Mouse (Mus musculus): ENCODE data around the gene Rhebl1.

Rhebl1 gene

GRCm38 (mm10) chr15:98849956-98850600 is 44.3 kb downstream of the Rhebl1 start:
- DNase-seq (ENCODE audit: low spot score), result no peak

GRCm38 (mm10) chr15:98849165-98849564 is 45.2 kb downstream of the Rhebl1 start:
- DNase-seq (ENCODE audit: low spot score), result no peak

- no peak for DNase-seq (ENCODE audit: low spot score)
These were observed 48.2 kb downstream of the Rhebl1 start for GRCm38 (mm10) chr15:98846140-98846539.

- no peak for DNase-seq (ENCODE audit: low spot score)
These were observed 49.2 kb downstream of the Rhebl1 start for GRCm38 (mm10) chr15:98845149-98845548.

GRCm38 (mm10) chr15:98843595-98844223 is 50.6 kb downstream of the Rhebl1 start:
- no peak for DNase-seq (ENCODE audit: low spot score)

GRCm38 (mm10) chr15:98839671-98840585 is 54.4 kb downstream of the Rhebl1 start:
- DNase-seq (ENCODE audit: low spot score), result no peak

GRCm38 (mm10) chr15:98839161-98839560 is 55.2 kb downstream of the Rhebl1 start:
- no peak for DNase-seq (ENCODE audit: low spot score)

- no peak for DNase-seq (ENCODE audit: low spot score)
These were observed 56.6 kb downstream of the Rhebl1 start for GRCm38 (mm10) chr15:98837743-98838103.

GRCm38 (mm10) chr15:98837006-98837742 is 57.2 kb downstream of the Rhebl1 start:
- no peak for DNase-seq (ENCODE audit: low spot score)

- DNase-seq (ENCODE audit: low spot score), result no peak
These were observed 59.0 kb downstream of the Rhebl1 start for GRCm38 (mm10) chr15:98835291-98835690.

- no peak for DNase-seq (ENCODE audit: low spot score)
These were observed 60.3 kb downstream of the Rhebl1 start for GRCm38 (mm10) chr15:98834059-98834458.

GRCm38 (mm10) chr15:98833281-98833680 is 61.1 kb downstream of the Rhebl1 start:
- no peak for DNase-seq (ENCODE audit: low spot score)

GRCm38 (mm10) chr15:98832161-98833058 is 61.9 kb downstream of the Rhebl1 start:
- DNase-seq (ENCODE audit: low spot score), result no peak

GRCm38 (mm10) chr15:98831684-98832035 is 62.7 kb downstream of the Rhebl1 start:
- DNase-seq (ENCODE audit: low spot score), result no peak

- DNase-seq (ENCODE audit: low spot score), result peak; percentile 91
These were observed 63.3 kb downstream of the Rhebl1 start, which contains the start of gene Prkag1 for GRCm38 (mm10) chr15:98830736-98831683. TSS of gene Prkag1 (minus strand) at chr15:98831521.
